Mouse (Mus musculus): ENCODE results near the gene Dnase2a.

DNA sequence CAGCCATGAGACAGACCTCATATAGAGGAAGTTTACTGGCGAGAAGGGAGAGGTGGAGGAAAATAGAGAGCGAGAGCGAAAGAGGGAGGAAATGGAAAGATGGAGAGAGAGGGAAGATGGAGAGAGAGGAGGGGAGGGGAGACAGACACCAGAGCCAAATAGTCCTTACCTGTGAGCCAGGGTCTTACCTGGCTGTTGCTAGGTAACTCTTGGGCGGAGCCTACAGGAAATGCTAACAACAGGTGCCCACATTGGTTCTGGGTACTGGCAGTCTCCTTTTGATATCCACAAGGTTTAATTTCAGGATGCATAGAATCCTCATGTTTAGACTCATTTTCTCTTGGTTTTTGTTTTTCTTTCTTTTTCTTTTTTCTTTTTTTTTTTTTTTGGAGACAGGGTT, 35.3 kb upstream of the Dnase2a start:
- TF ChIP-seq CTCF (IDR thresholded peaks at IDR 0.05; ENCODE audit: low read depth) = no peak
- TF ChIP-seq EP300 (IDR thresholded peaks at IDR 0.05; ENCODE audit: low read depth) = no peak
